Mouse (Mus musculus) thymus, adult 2 months (tissue): ENCODE data around the gene Vwce.

Source experiments
- CTCF ChIP-seq: fragments of 200-500 bp; IDR thresholded peaks from 2 replicates; pipeline ENCODE4 v1.5.1; 2012; ENCODE audit warnings: mild to moderate bottlenecking, control low read depth, low read length, moderate library complexity, borderline replicate concordance; ENCODE audit not compliant: control insufficient read depth, poor library complexity, insufficient read depth; ENCODE audit errors: extremely low read depth
- POLR2A ChIP-seq: fragments of 200-500 bp; IDR thresholded peaks from 2 replicates; pipeline ENCODE4 v1.6.1; 2012; ENCODE audit warnings: mild to moderate bottlenecking, low read length, control low read depth, moderate library complexity; ENCODE audit not compliant: control insufficient read depth, poor library complexity, insufficient read depth; ENCODE audit errors: extremely low read depth

GRCm38 (mm10) chr19:10665499-10665898, 31.5 kb downstream of the Vwce start:
- TF ChIP-seq POLR2A (no peak), CTCF (no peak; the same call in 1 of the 2 replicates)
